Mouse (Mus musculus) natural killer cell, adult 2 months (primary cell): Measurements from ENCODE around the gene Echs1.

Experiments used
- DNase-seq, 2 experiments: peaks; one replicate each; pipeline ENCODE4 v3.0.0; 2022; ENCODE audit warnings: low spot score in 2 of 2

Gene Echs1

DNA sequence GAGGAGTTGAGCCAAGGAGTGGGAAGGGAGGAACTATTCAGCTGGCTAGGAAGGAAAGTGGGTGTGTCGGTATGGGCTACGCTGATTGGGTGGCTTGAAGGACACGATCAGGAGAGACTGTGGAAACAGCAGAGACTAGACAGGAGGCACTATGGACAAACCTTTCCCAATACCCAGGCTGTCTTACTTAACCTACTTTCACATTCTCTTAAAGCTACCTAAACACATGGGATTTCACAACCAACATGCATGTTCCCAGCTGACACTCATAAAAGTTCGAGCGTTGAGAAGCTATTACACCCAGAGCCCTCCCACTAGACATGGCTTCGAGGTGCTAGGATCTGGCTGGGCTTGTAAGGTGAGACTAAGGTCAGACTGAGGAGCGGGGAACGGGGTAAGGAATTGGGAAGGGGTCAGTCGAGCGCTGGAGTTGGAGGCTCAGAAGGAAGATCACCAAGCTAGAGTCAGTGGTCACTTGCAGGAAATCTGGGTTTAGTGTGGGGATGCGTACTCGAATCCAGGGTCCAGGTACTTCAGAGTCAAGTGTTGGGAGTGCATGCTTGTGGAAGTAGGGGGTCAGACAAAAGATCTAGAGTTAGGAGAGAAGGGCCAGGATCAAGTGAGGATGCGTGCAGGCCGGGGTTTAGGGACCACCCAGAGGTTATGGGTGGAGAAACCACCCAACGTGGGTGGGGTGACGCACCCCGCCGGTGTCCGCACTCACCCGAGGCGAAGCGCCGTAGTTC is 520 bp downstream of the Echs1 start, which contains the start of gene Paox:
Paox (plus strand) TSS at position 217 of the 746 bp plus-strand sequence.
- DNase-seq = no peak

DNA sequence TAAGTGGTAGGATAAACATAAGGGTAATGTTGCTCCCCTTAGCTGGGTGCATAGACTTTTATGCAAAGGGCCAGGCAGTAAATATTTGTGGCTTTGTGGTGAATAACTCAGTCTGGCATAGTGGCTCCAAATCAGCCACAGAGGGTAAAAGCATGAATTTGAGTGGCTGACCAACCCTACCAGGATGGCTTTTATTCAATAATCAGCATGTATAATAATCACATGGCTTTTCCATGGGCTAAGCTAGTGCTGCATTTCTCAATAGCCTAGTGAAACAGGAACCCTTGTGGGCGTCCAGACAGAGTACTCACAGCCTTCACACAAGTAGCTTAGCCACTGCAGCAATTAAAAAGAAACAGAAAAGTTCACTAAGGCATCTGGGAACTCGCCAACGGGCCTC is 4.3 kb downstream of the Echs1 start:
- DNase-seq = no peak

DNA sequence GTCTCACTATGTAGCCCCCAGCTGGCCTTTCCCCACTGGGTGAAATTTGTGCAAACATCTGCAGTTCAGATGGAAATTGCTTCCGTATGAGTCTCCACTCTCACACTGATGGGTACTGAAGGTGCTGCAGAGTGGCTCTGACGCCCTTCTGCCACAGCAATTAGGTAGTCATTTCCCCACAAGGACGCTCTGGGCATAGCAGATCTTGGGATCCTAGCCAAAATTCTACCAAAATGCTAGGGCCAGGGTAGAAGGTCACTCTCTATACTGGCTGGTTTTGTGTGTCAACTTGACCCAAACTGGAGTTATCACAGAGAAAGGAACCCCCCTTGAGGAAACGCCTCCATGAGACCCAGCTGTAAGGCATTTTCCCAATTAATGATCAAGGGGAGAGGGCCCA is 12.3 kb downstream of the Echs1 start:
- no peak for DNase-seq

DNA sequence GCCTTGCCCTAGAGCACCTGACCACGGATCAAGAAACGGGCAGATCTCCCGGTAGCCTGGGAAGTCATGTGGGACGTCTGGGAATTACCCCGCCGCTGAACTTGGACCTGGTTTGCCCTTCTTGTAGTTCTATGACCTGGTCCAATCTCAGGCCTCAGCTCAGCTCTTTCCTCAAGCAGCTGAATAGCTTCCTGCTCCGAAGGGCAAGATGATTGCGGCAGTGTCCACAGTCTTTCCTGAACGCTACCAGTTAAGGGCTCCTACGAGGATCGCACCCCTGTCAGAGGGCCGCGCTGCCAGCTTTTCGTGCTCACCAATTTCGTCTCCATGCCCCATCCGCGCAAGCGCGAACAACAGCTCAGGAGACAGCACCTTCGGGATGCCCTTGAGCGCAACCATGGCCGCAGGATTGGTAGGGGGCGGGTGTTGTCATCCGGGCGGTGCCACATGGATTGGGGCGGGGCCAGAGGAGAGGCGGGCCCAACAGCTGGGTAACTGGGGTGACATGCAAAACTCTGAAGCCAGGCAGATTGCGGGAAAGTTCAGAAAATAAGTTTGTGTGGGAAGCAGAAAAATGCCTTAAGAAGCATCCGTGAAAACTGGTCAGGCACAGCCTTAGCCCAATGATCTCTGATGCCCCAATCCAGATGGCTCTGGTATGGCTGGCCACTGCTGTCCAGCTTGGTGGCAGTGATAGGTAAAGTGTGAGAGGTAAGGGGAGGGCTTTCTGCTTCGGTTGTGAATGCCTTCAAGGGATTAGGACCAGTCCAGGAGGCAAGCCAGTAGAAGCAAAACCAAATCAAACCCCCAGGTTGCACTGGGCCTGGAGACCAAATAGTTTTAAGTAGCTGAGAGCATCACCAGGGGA is 14.0 kb downstream of the Echs1 start, which contains the start of gene Fuom:
Fuom (minus strand) TSS at position 449 of the 868 bp plus-strand sequence.
- peak; percentile 57 to 78 for DNase-seq

DNA sequence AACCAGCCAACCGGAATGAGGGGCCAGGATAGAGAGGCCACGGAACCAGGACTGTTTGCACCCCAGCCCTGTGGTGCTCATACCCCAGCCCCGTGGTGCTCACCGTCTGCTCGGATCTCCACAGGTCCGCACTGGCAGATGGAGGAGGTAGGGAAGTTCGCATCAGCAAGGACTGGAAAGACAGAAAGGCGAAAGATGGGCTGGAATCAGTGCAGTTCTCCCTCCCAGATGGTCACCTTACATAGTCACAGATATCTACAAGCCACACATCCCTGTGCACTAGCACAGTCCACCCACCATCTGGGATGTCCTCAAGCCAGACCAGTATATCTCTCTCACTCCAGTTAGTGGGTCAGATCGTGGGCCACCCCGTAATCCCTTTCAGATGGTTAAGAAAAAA is 14.8 kb downstream of the Echs1 start:
- no peak for DNase-seq

DNA sequence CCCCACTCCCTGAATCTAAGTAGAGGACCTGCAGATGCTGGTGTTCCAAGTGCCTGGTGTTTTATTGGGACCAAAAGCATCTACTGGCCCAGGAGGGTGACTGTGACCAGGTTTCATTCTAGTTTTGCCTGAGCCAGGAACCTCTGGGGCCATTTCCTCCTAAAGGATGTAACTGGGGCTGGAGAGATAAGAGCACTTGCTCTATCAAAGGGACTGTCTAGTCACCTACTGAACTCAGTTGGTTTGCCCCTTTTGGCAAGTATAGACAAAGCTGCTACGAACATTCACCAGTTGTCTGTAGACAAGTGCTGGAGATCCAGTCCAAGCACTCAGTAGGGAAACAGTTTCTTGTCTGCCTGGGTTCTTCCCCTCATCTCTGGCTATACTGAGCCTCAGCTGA is 17.8 kb downstream of the Echs1 start:
- DNase-seq = no peak

DNA sequence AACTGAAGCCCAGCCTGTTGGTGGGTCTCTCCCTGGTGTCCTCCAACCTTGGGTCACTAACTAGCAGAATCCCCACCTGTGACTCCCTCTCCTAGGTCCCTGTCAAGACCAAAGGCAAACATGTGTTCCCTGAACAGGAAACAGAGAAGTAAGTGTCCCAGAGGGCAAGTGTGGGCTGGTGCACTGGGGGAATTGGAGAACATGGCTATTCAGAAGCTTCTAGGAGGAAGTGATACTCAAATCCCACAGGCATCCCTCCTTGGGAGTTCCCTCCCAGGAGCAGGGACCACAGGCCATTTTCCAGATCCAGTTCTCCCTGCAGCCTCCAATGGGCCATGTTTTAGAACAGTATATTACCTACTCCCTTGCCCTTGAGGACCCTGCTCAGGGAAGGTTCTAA is 20.2 kb downstream of the Echs1 start:
- DNase-seq = no peak

DNA sequence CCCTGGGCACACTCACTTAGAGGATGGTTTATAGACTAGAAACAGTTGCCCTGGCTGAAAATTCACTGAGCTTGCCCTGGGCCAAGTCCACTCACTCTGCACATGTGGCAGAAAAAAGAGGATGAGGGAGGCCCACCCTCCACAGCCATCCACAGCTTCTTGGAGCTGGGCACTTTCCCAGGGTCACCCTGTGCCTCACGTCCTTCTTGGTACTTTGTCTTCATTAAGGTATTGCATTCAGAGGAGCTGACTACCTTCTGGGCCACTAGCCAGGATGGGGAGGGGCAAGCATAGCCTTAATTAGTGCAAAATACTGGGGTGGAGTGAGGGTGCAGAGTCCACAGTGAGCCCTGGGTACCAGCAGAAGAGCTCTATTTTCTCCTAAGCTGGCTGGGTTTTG is 20.7 kb downstream of the Echs1 start:
- no peak for DNase-seq

DNA sequence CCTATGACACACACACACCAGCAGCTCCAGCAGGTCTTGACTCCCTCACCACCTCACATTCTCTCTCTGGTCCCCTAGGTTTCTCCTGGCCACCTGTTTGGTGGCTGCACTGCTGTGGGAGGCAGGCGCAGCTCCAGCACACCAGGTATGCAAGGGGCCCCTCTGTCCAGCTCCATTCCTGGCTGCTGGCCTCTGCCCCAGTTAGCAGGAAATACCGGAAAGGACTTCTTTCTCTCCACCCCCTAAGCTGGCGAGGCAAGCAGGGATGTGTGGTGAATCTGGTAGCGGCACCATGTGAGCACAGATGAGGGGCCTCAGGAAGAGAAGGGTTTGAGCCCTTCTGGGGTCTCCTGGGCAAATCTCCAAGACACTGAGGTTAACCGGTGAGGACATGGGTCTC is 21.3 kb downstream of the Echs1 start:
- DNase-seq = no peak

DNA sequence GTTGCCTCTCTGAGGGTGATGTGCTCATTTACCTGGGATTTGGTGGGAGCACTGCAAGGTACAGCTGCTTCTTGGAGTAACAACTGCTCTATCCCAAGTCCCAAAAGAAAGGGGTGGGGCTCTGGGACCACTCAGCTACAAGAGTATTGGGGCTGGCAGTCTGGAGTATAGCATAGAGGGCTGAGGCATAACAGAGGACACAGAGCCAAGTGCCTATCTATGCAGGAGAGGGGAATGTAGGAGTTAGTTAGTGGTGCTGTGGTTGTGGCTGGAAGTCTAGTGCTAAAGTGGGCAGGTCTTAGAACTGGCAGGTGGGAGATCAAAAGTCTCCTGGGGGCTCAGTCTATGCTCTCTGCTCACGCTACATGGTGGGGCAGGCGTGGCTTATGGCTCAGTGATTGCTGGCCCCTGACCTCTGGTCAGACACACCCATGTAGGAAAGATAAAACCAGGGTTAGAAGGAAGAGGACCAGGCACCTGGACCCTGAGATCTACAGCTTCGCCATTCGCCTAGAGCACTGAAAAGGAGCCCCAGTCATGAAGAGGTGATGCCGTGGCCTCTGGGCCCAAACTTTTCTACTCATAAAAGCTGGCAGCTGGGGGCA is 23.2 kb downstream of the Echs1 start, which contains the start of gene Prap1:
Prap1 (plus strand) TSS at position 472 of the 605 bp plus-strand sequence.
- DNase-seq = no peak

DNA sequence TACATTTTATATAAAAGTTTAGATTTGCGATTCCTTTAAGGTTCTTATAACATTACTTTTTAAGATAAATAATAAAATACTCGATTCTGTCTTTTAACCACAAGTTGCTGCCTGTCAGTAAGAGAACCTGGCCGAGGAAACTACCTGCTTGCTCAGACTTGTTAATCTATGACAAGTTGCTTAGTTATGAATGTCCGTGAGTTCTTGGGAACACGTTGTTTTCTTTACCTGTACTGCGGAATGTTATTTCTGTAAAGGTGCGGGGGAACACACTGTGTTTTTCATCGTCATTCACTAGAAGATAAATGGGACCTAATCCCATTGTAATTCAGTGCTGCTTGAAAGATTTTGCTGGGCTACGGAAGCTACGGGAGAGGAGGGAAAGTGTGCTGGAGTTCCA is 25.7 kb downstream of the Echs1 start:
- no peak for DNase-seq

DNA sequence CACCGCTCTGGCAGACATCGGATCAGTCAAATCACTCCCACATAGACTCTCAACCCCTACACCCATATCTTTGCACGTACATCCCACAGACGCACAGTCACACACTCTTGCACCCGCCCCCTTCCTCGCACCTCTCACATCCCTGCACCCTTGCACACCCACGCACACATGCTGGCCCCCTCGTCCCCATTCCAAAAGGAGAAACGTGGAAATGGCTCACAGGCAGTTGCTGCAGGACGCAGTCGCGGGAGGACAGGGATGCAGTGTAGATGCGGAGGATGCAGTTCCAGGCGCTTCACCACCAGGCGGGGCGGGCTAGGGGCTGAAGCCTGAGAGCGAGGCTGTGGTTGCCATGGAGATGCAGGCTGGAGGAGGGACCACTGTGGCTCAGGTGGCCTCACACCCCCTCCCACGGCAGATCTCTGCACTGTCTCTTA is 34.0 kb downstream of the Echs1 start, which contains the start of gene Caly:
Caly (minus strand) TSS at position 307 of the 437 bp plus-strand sequence.
- peak in 1 of 2 experiments; percentile 13 for DNase-seq

DNA sequence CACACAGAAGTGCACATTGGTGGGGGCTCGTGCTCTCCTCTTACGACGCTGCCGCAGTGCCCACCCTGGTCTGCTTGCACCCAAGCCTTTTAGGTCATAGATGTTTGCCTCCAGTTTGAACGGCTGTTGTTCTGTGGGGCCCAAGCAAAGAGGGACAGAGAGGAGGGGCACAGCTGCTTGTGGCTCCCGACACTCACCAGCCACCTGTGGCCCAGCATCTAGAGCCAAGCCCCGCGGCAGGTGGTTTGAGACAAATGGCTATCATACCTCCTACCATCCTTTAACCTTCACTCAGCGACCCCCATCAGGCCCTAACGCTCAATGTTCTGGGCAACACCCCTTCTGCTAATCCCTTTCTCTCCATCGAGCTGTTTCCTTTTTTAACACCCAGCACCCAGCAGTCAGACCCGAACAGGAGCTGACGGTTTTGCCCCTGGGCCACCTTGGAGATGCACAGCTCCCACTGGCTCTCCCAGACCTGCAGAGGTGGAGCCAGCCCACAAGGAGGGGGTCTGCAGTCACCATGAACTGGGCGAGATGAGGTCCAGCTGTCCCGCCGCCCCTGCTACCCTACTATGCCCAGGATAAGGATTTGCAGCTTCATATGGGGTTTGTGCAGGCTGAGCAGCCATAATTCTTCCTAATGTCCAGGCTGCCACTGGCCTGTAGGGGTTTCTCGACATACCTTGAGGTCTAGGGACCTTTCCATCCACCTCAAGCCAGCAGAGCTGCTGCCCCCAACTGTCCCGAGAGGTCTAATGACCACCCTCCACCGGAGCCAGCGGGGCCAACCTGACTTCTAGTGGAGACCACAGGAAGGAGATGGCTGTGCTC is 34.7 kb downstream of the Echs1 start:
- no peak for DNase-seq

DNA sequence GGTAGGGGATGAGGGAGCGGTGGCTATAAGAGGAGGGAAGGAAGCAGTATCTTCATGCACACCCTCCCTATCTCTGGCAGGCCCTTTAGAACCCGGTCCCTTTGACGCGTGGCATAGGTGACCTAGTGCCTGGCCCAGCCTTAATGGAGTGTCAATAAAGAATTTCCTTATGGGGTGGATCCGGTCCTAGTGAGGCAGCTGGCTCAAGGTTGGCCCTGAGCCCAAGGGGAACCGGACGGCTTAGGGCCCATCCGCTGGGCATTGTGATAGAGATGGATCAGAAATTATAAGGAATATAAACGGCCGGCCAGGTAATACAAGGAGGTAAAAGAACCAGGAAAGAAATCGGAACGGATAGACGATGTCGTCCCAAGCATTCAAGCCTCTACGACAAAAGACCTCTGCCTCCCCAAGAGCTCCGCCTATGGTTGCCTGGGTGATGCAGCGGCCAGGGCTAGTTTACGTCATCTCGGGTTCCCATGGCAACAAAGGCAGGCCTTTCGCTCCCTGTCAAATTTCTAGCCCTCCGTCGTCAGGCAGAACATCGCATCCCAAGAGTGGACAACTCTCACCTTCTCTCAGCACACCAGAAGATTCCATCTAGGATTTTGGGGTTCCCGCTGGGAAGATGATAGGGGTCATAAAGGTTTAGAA is 35.6 kb downstream of the Echs1 start:
- peak; percentile 63 to 69 for DNase-seq

DNA sequence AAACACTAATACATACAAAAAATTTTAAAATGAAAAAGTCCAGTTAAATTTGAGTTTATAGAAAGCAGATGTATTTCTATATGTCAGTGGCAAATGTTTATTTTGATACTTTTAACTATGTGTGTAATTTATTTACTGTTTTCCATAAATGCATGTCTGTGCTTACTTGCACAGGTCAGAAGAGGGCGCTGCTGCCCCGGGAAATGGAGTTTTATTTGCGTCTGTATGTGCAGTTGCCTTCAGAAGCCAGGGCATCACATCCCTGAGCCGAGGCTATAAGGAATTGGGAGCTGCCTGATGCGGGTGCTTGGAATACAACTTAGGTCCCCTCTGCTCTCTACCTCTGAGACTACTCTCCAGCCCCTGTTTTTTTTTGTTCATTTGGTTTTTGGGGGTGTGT is 37.6 kb downstream of the Echs1 start:
- peak; percentile 25 to 50 for DNase-seq

DNA sequence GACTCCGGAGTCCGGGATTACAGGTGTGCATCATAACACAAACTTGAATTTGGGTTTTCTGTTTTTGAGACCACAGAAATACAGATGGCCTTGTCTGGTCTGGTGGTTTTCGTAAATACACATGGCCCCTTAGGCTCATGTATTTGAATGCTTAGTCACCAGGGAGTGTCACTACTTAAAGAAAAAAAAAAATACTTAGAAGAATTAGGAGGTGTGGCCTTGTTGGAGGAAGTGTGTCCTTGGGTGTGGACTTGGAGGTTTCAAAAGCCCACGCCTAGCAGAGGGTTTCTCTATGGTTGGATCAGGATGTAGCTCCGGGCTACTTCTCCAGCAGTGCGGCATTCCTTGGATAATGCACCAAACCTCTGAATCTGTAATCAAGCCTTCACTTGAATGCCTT is 38.6 kb downstream of the Echs1 start:
- no peak for DNase-seq

DNA sequence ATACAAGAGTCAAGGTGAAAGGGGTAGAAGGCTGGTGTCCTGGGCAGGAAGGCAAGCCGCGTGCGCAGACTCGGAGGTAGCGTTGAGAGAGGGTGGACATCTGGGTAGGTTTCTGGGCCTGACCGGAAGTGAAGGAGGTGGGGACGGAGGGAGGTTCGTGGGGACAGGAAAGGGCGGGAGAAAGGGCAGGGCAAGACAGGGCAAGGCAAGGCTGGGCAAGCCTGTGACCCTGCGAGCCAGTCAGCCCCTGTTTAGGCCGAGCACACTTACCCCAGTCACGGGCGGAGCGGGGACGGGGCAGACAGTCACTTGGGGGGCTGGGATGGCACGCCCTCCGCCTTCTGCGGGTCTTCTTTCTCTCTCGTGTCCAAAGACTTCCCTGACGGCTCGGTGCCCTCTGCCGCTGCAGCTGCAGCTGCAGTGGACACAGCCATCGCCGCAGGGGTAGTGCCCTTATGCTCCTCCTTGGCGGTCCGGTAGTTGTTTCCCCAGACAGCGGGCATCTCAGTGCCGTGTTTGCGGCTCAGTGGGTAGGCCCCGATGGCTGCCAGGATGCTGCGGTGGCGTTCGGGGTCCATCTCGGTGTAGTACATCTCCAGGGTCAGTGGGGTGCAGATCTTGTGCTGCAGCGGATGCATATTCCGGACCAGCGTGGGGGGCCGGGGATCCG is 46.1 kb downstream of the Echs1 start:
- no peak for DNase-seq

DNA sequence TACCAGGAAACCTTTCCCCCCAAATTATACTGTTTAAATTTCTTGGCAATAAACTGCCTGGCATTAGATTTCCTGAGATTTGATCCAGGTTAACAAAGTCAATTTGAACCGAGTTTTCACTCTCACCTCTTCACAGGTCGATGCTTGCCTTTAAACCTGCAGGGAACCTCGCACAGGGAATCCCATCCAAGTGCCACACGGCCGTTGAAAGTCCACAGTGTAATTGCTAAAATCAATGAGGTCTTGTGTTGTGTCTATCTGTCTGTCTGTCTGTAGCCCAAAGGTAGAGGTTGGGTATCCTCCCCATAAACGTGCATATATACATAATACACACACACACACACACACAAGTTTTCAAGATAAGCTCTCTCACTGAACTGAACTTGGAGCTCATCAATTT is 48.9 kb downstream of the Echs1 start:
- DNase-seq = no peak

DNA sequence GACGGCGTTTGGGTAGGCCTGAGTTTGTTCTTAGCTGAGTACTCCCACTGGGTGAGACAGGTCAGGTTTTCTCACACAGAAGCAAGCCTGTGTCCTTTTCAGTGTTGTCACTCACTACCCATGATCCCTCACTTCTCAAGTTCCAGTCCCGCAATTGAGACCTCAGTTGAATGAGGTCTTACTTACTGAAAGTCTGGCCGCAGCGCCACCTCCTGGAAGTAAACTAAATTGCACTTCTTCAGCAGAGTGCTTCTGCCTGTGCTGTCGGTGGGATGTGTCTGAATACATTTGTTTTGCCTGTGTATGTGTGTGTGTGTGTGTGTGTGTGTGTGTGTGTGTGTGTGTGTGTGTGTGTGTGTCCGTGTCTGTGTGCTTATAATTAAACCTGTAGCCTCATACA is 53.2 kb downstream of the Echs1 start:
- peak; percentile 53 to 62 for DNase-seq

DNA sequence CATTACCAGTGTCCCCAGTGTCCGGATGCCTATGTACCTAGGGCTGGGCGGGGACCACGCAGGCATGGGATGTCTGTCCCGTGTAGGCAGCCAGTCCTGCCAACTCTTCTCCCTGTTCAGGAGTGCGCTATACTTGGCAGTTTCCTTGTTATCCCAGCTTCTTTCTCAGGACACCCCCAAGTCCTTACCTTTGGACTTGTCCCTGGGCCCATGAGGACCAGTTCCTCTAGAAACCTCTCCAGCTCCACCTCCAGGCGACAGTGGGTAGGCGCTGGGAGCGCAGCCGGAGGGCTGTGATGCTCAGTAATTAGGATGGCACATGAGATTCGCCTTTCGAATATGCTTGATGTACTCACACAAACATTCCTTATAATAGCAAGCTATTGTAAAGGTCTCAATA is 54.0 kb downstream of the Echs1 start:
- no peak for DNase-seq
